ENCODE assay signal across 9 mouse cellular contexts in the genomic region with DNA sequence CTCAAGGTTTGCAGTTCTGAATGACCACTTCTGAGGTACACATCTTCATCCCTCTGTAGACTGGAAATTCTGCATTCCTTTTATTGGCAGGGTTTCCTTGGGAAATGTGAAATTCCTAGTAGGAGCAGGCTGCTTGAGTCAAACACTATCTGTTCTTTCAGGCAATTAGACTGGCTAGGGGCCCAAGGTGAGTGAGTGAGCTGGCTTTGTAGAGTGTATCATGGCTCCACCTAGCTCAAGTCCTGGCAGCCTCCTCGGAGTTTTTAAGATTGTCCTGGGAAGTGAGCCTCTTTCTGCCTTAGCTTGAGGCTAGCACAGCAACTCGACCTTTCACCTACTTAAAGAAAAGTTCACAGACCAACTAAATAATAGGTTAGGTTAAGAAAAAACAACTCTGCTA. TPM values are rescaled to one million over a fixed set of nuclear protein-coding genes. Genes with fewer than 3 reads are reported as not detected.
A peak's percentile ranks its signal among the peaks of the same experiment; 100 is the strongest.
DNase-seq lines count a peak whose midpoint lies in the region; ATAC-seq lines count a peak whose summit lies in the region.
"Had no signal": no experiment of that assay in that cellular context is flagged by ENCODE, and none has a peak within 500 bp of the region (broad histone marks: within the 10 kb centered on the region; RNA-seq: fewer than 3 reads in every experiment).

No protein-coding gene starts in this region.

- H3K27me3 ChIP-seq in hindbrain, embryonic 10.5 days (ENCODE audit: insufficient read depth, poor library complexity, severe bottlenecking) = no peaks in the 10 kb centered on the region
- no peaks in the 10 kb centered on the region for H3K27me3 ChIP-seq in hindbrain, embryonic 16.5 days (replicated peaks; ENCODE audit: control insufficient read depth, insufficient read depth, low read length)
- H3K27me3 ChIP-seq: liver, embryonic 15.5 days had no signal

- WGBS in hindbrain, embryonic 10.5 days = 14% methylated on average over 2 of the region's 2 CpGs
- 18% methylated on average over 2 of the region's 2 CpGs for WGBS in hindbrain, embryonic 16.5 days

- peaks cover 38% of the 10 kb centered on the region for H3K4me1 ChIP-seq in hindbrain, embryonic 10.5 days (replicated peaks)
- H3K4me1 ChIP-seq in hindbrain, embryonic 16.5 days (ENCODE audit: control insufficient read depth, insufficient read depth, low read depth, low read length) = peaks cover 21% of the 10 kb centered on the region

- DNase-seq in hindbrain, embryonic 10.5 days (ENCODE audit: low spot score) = peak; percentile 14
- DNase-seq in embryo, embryonic 11 days = peak; percentile 50
- peak; percentile 67 for DNase-seq in kidney, adult 11 months
- DNase-seq in lung, postnatal 14 days = peak; percentile 52
- no peak for DNase-seq in retina, postnatal 1 day
- no peak for DNase-seq in left cerebral cortex, postnatal 10 days (ENCODE audit: extremely low spot score in 1 of 2, low spot score in 2 of 2)
- no peak for DNase-seq in natural killer cell, adult 2 months (ENCODE audit: low spot score in 2 of 2)

- no peak for ATAC-seq in hindbrain, embryonic 16.5 days

- no peaks in the 10 kb centered on the region for H3K9me3 ChIP-seq in hindbrain, embryonic 10.5 days
- no peaks in the 10 kb centered on the region for H3K9me3 ChIP-seq in hindbrain, embryonic 16.5 days (ENCODE audit: control insufficient read depth, low read length)
- H3K9me3 ChIP-seq: liver, embryonic 15.5 days had no signal

- H3K27ac ChIP-seq in hindbrain, embryonic 10.5 days = 0 out of 2 replicates have a peak overlapping the region, but pooled peaks have one; percentile 59
- no peak overlapping the region for H3K27ac ChIP-seq in hindbrain, embryonic 16.5 days (ENCODE audit: low read depth, low read length)

- H3K9ac ChIP-seq in hindbrain, embryonic 16.5 days (ENCODE audit: low read depth, low read length) = no peak overlapping the region
- H3K9ac ChIP-seq: liver, embryonic 15.5 days had no signal

- no peaks in the 10 kb centered on the region for H3K36me3 ChIP-seq in hindbrain, embryonic 10.5 days
- H3K36me3 ChIP-seq in hindbrain, embryonic 16.5 days (ENCODE audit: control insufficient read depth, insufficient read depth, low read length) = no peaks in the 10 kb centered on the region
- H3K36me3 ChIP-seq: liver, embryonic 15.5 days had no signal

- intact Hi-C loops in left cerebral cortex, postnatal 10 days (cut with DNase I) = loop anchor here (5.0 kb wide), 2 partner anchors 64 to 119 kb away; no protein-coding TSS in a partner anchor

- H3K4me3 ChIP-seq in hindbrain, embryonic 10.5 days = no peak overlapping the region
- H3K4me3 ChIP-seq in hindbrain, embryonic 16.5 days (ENCODE audit: low read length) = no peak overlapping the region

- no peak overlapping the region for H3K4me2 ChIP-seq in hindbrain, embryonic 16.5 days (ENCODE audit: low read length)

RNA-seq across cellular contexts. Expression of a gene that starts 1.2 kb away (rescaled TPM):
- 62.1 and 74.8 TPM in 2 replicates for polyA plus RNA-seq in hindbrain, embryonic 10.5 days (2016; fragmentation: Nextera tagmentation; extraction: Ambion mirVana)
- polyA plus RNA-seq in hindbrain, embryonic 16.5 days (2015; fragmentation: Nextera tagmentation; extraction: Ambion mirVana) = 106 and 111 TPM in 2 replicates
- total RNA-seq in left cerebral cortex, postnatal 10 days (2021) = 100 to 1,000 TPM; 113 to 125 TPM

RNA-seq across cellular contexts. Expression of a gene that starts 1.4 kb away (rescaled TPM):
- polyA plus RNA-seq in hindbrain, embryonic 10.5 days (2016; fragmentation: Nextera tagmentation; extraction: Ambion mirVana) = 2.8 and 4.3 TPM in 2 replicates
- 1.5 and 1.8 TPM in 2 replicates for polyA plus RNA-seq in hindbrain, embryonic 16.5 days (2015; fragmentation: Nextera tagmentation; extraction: Ambion mirVana)
- 10 to 100 TPM; 11.4 to 13.0 TPM for total RNA-seq in left cerebral cortex, postnatal 10 days (2021)

Comparison
In these comparisons a context has a peak if more than half of its experiments do, and no peak if none do; other contexts are left out.
1. DNase-seq: peak in hindbrain, embryonic 10.5 days (single experiment), embryo, embryonic 11 days (single experiment), kidney, adult 11 months (single experiment) and lung, postnatal 14 days (single experiment); none in retina, postnatal 1 day (single experiment), left cerebral cortex, postnatal 10 days (0 of 2) and natural killer cell, adult 2 months (0 of 2).